Mouse (Mus musculus) kidney, postnatal 14 days (tissue): ENCODE data around the gene Daglb.
"Not testable (repeated sequence)": the region's sequence is repeated elsewhere in the genome, so short reads cannot be mapped to it uniquely, and the experiment has no call there.

Experiments
- DNase-seq: peaks from one replicate; pipeline ENCODE4 v3.0.0; 2022; ENCODE audit warnings: mixed read lengths

Daglb gene

DNA sequence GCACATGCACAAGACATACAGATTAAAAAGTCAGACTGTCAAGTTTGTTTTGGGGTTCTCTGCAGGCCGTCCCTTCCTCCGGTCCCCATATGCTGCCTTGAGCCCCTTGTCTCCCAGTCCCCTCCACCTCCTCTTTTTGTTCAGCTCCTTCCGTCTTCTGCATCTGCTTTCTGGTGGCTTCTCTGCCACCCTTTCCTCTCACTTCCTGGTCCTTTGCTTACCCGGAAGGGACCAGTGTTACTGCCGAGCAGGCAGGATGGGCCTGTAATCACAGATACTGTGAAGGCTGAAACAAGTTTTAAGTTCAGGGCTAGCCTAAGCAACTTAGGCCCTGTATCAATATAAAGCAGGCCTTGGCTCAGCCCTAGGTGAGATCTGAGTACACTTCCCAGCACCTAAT, 23.6 kb downstream of the Daglb start:
- DNase-seq = no peak

DNA sequence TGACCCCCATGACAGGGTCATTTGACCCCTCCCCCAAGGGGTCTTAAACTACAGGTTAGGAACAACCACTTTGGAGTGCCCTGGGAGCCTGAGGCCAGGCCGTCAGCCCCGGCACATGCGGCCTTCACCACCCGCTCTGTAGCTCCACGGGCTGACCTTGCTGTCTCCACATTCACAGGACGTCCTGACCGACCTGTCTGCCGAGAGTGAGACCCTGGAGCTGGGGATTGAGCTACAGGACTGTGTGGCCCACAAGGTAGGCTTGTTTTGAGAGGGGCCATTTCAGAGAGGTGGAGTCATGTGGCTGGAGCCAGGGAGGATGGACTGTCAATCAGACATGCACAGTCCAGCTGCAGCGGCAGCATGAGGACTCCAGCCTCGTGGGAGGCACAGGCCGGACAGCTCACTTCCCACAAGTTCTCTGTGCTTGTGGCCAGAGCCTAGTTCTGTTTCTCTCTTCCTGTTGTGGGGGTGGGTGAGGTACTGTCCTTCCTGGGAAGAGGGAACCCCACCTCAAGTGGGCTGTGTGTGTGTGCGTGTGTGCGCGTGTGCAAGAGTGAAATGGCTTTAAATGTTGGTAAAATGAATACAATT, 25.5 kb downstream of the Daglb start:
- DNase-seq = no peak

DNA sequence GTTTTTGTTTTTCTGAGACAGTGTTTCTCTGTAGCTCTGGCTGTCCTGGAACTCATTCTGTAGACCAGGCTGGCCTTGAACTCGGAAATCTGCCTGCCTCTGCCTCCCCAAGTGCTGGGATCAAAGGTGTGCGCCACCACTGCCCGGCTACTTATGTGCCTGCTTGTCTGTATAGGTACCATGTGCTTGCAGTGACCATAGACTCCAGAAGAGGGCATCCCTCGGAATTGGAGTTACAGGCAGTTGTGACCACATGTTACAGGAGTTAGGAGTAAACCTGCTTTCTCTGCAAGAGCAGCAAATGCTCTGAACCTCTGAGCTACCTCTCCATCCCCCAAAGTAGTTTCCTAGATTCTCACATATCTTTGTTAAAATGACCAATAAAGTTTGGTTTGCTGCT, 27.4 kb downstream of the Daglb start:
- no peak for DNase-seq

DNA sequence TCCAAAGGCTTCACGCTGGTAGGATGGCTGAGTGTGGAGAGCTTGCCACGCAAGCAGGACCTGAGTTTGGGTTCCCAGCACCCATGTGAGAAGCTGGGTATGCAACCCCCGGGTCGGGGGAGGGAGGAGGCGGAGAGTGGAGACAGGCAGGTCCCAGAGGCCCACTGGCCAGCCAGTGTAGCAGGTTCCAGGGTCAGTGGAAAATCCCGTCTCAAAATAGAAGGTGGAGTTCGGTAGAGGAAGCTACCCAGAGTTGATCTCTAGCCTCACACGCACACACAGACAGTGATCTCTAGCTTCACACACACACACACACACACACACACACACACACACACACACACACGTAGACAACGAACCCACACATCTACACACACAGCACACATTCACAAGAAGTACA, 28.8 kb downstream of the Daglb start:
- no peak for DNase-seq

DNA sequence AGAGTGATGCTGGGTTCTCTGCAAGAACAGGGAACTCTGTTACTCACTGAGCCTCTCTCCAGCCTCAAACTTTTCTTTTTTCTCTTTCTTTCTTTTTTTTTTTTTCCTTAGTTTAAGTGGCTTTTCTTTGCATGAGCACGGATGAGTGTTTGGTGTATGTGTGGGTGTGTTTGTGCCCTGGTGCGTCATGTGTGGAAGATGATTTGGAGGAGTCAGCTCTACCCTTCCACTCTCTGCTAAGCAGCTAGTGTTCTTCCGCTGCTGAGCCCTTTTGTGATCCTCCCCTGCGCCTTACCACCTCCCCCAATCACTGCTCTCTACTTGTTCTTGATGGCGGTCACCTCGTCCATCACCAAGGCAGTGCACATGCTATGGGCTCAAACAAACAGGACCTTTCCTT, 31.3 kb downstream of the Daglb start:
- DNase-seq = no peak

DNA sequence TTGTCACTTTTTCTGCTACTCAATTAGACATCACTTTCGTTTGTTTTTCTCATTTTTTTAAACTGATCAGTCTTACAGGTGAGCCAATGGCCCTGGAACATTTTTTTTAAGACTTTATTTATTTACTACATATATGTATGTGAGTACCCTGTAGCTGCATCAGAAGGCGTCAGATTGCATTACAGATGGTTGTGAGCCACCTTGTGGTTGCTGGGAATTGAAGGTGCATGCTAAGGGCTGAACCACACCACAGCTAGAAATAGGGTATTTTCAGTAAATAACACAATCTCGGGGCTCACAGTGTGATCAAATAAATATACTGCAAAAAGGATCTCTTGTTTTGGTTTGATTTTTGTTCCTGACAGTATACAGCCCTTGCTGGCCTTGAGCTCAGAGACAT, 33.1 kb downstream of the Daglb start:
- DNase-seq = no peak

DNA sequence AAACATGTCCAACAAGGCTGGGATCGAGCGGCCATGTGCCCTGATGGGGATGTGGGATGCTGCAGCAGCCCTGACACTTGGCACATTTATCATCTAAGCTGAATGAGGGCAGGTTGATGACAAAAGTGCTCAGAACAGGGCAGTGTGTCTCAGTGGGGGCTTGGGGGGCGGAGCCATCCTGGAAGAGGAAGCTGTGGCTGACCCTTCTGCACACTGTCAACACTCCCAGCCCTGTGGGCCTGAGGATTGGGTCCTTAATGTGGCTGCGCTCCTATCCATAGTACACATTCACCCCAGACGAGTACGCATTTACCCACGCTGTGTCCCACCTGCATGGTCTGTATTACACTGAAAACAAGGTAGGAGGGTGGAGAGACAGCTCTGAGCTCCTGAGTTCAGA, 34.8 kb downstream of the Daglb start:
- DNase-seq = no peak

DNA sequence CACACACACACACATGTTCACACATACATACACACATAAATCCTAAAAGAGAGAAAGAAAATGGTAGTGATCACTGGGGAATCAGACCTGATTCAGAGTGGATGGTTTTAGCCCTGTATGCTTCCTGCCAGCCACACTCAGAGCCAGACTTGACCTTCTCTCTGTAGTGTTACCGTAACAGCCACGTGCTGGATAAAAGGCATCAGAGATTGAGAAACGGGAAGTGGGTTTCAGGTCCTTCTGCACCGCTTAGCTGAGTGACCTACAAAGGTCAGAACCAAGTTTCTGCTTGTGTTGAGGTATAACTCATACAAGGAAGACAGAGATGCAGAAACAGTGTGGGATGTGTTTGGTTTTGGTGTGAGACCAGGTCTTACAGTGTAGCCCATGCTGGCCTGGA, 35.3 kb downstream of the Daglb start:
- DNase-seq = no peak

DNA sequence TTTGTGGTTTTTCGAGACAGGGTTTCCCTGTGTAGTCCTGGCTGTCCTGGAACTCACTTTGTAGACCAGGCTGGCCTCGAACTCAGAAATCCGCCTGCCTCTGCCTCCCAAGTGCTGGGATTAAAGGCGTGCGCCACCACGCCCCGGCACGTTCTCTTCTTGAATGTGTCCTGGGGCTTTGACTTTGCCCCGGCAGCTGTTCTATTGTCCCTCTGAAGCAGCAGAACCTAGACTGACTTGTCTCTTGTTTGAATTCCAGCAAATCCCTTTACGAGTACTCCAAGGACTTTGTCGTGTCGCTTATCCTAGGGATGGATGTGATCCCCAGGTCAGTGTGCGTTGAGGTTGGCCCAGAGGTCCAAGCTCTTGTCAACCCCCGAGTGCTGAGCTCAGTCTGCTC, 36.3 kb downstream of the Daglb start:
- not testable (repeated sequence) for DNase-seq

DNA sequence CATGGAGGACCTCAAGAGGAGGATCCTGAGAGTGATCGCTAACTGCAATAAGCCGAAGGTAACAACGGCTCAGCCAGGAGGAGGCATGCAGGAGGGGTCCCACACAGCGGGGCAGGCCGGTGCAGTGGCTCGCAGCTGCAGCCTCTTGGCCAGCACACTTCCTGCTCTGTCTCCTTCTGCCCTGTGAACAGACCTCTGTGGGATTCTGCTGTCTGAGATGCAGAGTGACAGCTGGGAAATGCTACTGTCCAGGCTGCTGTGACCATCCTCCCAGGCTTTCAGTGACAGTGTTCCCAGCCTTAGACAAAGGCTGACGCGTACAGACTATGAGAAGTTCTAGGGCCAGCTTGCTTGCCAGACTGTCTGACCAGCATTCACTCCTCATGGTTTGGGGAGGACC, 36.8 kb downstream of the Daglb start:
- no peak for DNase-seq

DNA sequence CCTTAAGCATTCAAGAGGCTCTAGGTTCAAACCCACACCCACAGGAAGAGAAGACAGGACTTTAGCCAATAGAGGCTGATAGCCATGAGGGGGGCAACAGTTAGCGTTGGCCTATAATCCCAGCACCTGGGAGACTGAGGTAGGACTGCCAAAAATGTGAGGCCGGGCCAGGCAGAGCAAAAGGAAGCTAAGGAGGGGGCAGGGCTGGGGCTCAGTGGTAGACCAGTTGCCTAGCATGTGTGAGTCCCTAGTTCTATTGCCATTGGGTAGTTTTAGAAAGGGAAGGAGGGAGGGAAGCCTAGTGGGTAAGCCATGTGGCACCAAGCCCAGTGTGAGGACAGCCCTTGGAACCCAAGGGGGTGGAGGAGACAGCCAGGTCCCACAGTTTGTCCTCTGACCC, 37.3 kb downstream of the Daglb start:
- no peak for DNase-seq

DNA sequence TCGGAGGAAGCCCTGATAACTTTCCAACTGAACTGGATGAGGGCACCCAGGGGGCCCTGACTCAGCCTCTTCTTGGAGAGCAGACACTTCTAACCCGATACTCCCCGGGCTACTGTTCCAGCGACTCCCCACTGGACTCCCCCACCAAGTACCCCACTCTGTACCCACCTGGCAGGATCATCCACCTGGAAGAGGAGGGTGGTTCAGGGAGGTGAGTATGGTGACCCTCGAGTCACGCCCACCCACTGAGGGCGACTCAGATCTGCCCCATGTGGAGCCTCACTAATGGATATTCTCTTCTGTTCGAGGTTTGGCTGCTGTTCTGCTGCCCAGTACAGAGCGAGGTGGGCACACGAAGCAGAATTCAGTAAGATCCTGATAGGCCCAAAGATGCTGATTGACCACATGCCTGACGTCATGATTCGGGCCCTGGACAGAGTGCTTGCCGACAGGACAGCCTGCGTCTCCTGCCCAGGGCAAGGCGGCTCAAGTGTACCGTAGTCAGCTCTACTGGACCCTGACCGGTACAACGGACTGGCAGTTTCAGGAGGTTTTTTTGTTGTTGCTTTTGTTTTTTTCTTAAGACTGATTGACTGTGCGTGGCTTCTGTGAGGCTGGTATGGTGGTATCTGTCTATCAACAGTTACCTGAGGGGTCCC, 38.6 kb downstream of the Daglb start:
- DNase-seq = no peak

DNA sequence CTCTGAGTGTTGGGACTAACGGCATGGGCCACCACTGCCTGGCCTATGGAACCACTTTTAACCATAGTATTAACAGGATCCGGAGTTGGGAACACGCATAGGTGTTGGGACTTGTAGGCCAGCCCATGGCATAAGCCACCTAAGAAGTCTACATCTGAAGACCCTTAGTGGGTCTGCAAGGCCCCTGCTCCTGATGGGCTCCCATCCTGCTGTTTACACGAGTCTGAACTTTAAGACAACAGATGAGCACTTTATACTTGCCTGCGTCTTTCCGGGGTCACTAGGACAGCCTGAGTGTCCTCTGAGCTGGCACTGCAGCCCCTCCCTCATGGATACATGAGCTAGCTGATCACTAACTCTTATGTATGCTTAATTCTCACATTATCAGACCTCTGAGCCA, 39.4 kb downstream of the Daglb start:
- DNase-seq = no peak

DNA sequence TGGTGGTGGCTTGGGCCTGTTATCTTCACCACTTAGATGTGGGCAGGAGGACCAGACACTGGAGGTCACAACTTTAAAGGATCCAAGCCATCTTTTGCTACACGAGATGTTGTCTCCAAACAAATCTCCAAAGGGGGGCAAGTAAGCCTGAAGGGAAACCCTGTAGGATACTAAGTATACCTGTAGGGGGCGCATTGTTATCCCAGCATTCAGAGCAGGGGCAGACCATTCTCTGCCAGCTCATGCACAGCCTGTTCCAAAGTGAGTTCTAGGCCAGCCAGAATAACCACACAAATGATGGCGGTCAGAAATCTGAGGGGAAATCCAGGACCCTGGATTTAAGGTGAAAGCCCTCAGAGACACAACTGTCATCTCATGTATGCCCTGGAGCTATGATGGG, 40.1 kb downstream of the Daglb start:
- no peak for DNase-seq

DNA sequence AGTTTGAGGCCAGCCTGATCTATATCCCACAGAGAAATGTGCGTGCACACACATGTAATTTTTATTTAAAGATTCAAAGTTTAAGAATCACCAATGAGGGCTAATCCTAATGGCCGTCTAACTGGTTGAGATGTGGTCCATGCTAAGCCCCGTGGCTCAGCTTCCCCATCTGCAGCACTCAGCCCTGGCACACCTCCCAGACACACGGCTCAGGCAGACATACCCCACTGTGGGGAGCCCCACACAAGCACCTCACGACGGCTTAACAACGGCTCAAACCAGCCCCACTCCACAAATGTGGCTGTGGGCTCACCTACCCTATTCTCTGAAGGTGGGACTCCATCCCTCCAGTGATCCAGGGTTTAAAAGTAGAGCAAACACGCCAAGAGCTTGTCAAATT, 40.7 kb downstream of the Daglb start:
- DNase-seq = no peak

DNA sequence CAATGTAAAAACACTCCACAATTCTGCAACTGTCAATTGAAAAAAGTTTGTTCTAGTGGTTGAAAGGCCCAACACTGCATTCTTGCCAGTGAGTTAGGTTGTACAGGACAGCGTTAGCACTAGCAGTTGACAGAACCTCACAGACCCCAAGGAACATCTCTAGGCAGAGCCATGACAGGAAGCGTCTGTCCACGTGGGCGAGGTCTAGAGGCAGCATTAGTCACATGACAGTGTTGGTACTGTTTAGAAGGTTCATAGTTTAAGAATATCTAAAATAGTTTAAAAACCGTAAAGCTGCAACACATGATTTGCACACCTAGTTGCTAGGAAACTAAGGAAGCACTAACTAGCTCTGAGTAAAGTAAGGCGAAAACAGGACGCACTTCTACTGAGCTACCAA, 41.2 kb downstream of the Daglb start:
- no peak for DNase-seq

DNA sequence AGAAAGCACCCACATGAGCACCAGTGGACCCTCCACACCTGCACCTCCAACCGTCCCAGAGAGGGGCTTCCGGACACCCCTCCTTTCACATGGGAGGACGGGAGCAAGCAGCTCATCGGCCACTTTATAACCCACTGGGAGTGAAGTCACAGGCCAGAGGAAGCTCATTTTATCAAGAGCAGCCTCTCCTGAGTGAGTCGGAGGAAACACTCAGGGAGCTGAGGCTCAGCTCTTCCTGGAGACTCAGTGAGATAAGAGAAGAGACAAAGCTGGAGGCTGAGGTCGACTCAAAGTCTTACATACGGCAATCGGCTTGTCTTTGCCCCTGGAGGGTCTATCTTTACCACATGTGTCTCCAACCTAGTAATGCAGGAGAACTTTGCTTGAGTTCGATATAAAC, 44.9 kb downstream of the Daglb start:
- DNase-seq = no peak

DNA sequence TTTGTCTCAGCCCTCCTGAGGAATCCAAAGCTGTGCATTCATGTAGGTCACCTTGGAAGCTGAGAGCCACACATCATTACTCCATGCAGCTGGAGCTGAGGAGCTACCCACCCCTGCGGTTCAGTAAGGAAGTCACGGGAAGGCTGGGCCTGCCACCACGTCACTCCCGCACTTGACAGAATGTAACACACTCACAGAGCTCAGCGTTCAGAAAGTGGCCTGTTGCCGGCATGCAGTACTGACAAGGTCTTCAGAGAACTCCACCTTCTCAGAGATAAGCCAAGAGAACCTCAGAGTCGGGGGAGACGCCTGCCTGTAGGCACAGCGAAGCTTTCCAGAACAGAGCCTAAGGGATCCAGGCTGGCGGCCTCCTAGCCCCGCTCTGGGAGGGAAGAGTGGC, 45.4 kb downstream of the Daglb start:
- DNase-seq = no peak

DNA sequence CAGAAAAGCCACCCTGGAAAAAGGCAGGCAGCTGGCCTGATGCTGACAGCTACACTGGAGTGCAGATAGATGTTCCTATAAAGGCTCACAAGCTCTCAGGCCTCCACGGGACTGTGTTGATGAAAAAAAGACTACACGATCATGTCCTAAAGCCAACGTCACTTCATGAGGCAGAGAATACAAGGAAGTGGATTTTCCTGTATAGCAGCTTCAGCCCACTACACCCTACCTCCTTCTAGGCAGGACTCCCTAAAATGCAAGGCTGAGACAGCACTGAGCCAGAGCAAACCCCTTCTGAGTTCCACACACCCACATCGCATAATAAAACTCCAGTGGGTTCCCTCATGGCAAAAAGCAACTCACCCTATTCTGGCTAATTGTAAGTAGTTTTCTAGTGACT, 47.2 kb downstream of the Daglb start:
- DNase-seq = no peak

DNA sequence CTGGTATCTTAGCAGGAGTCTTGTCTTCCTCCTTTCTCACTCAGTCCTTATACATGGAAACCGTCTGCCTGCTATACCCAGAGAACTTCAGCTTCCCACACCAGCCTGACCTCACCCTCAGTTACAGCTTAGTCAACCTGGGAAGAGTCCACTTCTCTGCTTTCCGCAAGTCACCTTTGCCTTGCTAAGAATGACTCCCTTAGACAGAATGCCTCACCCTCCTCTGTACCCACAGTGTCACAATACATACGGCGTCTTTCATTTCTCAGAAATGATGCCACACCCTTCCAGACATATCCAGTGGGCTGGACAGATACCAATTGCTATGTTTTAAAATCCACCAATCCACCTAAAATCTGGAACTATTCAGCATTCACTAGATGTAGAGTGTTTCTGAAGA, 47.9 kb downstream of the Daglb start:
- DNase-seq = no peak

DNA sequence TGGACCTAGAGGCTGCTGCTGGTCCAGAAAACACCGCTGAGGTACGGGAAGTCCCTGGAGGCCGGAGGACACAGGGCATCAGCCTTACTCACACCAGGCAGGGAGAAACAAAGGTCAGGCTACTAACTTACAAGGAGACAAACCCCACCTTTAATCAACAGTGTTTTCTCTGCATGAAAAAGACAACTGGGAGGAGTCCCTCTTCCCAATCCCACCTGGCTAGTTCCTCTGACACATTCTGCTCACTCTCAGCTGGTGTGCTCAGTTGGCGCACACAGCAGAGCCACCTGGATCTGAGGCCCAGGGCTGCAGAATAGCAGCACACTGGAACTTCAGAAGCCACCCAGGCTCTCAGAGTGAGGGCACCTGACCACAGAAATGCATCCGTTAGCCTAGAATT, 50.5 kb downstream of the Daglb start:
- DNase-seq = no peak

DNA sequence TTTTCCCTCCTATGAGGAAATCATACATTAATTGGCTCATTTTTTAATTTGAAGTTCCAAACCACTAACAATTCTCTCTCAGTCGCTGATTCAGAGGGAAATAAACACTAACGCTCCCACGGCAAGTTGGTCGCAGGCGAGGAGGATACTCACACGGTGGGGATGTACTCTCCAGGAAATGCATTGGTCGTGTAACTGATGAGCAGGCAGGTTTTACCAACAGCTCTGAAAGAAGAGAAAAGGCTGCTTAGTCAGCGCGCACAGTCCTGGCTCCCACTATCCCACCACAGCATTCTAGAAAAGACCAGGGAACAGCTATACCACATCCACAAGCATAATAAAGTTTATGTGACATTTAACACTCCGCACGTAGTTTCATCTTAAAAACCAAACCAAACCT, 52.6 kb downstream of the Daglb start:
- DNase-seq = no peak

DNA sequence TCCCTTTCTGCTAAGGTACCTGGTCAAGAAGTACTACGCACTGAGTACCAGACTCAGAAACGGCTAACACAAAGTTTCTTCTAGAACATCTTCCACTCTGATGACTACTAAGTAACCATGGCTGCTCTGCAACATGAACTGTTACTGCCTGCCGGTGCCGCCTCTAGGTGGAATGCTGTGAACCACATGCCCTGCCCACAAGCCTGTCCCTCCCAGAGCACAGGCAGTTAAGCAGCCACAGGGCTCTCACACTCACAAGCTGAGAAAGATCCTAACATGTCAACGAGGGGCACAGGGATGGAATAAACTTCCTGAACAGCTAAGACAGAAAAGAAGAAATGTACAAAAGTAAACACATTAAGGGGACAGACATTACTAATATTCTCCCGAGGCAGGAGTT, 53.1 kb downstream of the Daglb start:
- DNase-seq = no peak

DNA sequence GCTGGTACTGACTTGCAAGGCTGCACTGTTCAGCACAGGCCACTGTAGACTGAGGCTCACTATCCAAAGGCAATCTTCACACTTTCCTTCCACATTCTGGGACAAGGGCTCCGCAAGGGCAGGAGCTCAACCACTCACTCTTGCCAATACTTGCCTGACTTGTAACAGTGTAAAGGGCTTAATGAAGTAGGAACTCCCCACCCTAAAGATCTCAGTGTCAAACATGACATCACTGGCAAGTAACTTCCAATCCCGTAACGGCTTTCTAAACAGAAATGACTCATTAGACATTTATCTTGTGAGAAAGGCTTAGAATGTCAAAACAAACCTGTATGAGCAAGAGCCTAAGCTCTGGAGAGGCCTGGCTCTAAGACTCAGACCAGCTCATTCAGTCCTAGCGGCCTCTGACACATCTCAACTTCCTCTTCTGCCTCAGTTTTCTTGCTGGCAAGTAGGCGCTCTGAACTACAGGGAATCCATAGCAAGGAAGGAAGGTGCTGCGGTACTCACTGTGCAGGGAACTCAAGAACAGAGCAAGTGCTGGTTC, 53.7 kb downstream of the Daglb start:
- no peak for DNase-seq

DNA sequence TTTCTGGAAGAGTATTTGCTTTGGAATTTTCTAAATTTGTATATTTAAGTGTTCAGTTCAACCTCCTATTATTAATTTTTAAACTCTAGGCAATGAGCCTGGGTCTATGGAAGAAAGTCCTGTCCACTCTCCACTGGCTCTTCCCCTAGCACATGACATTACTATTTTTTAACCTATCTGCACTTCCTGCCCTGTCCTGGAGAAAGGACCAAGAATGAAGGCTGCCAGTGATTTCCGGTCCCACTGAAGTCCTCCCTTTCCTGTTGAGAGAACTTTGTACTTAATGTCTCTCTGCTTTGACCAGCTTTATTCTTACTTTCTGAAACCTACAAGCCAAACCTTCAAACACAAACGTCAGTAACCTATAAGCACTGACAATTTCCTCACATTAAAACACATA, 56.0 kb downstream of the Daglb start:
- DNase-seq = peak; percentile 56
